Mouse (Mus musculus) midbrain, embryonic 16.5 days (tissue): ENCODE results near the gene Cidec. TPM values are rescaled to one million over a fixed set of nuclear protein-coding genes. Genes with fewer than 3 reads are reported as not detected.

Source experiments
- ATAC-seq: fragments of 200-750 bp; cut with Nextera tagmentation; 2 replicates; pipeline ENCODE4 v1.8.0; 2017; ENCODE audit warnings: moderate TSS enrichment
- H3K27ac ChIP-seq: fragments of 300-500 bp; sonication (generic); 2 replicates; pipeline ENCODE4 v1.5.1; 2014; ENCODE audit warnings: mild to moderate bottlenecking, low read length, mixed read lengths
- H3K27me3 ChIP-seq: fragments of 300-500 bp; sonication (generic); 2 replicates; pipeline ENCODE4 v1.6.1; 2014; ENCODE audit warnings: low read depth, low read length, mixed read lengths; ENCODE audit not compliant: control insufficient read depth, insufficient read depth
- H3K36me3 ChIP-seq: fragments of 300-500 bp; sonication (generic); 2 replicates; pipeline ENCODE4 v1.6.1; 2014; ENCODE audit warnings: mild to moderate bottlenecking, low read length, moderate library complexity, mixed read lengths; ENCODE audit not compliant: control insufficient read depth, insufficient read depth
- H3K4me1 ChIP-seq: fragments of 300-500 bp; sonication (generic); 2 replicates; pipeline ENCODE4 v1.6.1; 2014; ENCODE audit warnings: mild to moderate bottlenecking, low read length, mixed read lengths; ENCODE audit not compliant: control insufficient read depth, insufficient read depth
- H3K4me2 ChIP-seq: fragments of 300-500 bp; sonication (generic); 2 replicates; pipeline ENCODE4 v1.6.1; 2014; ENCODE audit warnings: mild to moderate bottlenecking, low read length, mixed read lengths
- H3K4me3 ChIP-seq: fragments of 300-500 bp; sonication (generic); 2 replicates; pipeline ENCODE4 v1.5.1; 2014; ENCODE audit warnings: low read depth, mild to moderate bottlenecking, low read length, moderate library complexity, mixed read lengths
- H3K9ac ChIP-seq: fragments of 300-500 bp; sonication (generic); 2 replicates; pipeline ENCODE4 v1.6.1; 2014; ENCODE audit warnings: low read depth, low read length, mixed read lengths
- H3K9me3 ChIP-seq: fragments of 300-500 bp; sonication (generic); replicated peaks from 2 replicates; pipeline ENCODE4 v1.6.1; 2014; ENCODE audit warnings: mild to moderate bottlenecking, low read length, mixed read lengths; ENCODE audit not compliant: control insufficient read depth, poor library complexity, severe bottlenecking
- WGBS: fragments of 180-500 bp; shearing (Covaris S2); extraction: QIAGEN DNeasy Blood & Tissue Kit; methylation state at CpG from one replicate; pipeline ENCODE4 v1.1.7; 2014; 5-methylcytosine and 5-hydroxymethylcytosine counted together
- polyA plus RNA-seq: library from polyadenylated mRNA; unstranded; fragments of >200 nt; fragmentation: Nextera tagmentation; extraction: Ambion mirVana; gene quantifications from 2 replicates; pipeline ENCODE4 v1.2.1, GENCODE M21; 2015

Cidec gene
- polyA plus RNA-seq = not detected in 2 replicates

DNA sequence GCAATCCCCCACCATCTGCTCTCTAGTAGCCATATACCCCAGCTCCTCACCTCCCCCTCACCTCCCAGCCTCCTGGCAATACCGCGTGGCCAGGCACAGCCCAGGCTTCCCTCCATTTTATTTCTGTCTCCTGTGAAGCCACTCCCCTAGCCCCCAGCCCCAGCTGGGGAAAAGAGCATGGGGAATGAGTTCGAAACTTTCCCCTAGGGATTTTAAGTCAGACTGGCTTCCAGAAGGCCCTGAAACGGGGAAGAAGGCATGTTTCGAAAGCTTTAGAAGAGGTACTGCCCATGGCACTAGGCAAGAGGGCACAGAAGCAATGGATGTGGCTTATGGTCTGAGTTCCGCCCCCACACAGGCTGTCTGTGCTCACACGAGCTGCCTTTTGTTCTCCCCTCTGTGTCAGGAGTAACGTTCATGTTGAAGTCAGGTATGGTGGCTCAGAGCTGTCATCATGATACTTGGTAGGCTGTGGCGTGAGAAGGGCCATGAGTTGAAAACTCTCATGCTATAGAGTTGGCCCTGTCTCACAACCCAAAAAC, at the start of gene Cidec:
Gene Cidec (minus strand): TSS at position 97 of the 542 bp plus-strand sequence.
- no peak within 1 kb of the TSS for H3K4me3 ChIP-seq
- H3K36me3 ChIP-seq = no peaks in the 10 kb centered on the region
- no peak within 1 kb of the TSS for H3K9ac ChIP-seq
- no peaks in the 10 kb centered on the region for H3K4me1 ChIP-seq
- no peaks in the 10 kb centered on the region for H3K27me3 ChIP-seq
- no peak within 1 kb of the TSS for H3K27ac ChIP-seq
- WGBS = 79% methylated on average over 9 of the region's 9 CpGs
- ATAC-seq = no peak
- H3K9me3 ChIP-seq = no peaks in the 10 kb centered on the region
- H3K4me2 ChIP-seq = no peak within 1 kb of the TSS

DNA sequence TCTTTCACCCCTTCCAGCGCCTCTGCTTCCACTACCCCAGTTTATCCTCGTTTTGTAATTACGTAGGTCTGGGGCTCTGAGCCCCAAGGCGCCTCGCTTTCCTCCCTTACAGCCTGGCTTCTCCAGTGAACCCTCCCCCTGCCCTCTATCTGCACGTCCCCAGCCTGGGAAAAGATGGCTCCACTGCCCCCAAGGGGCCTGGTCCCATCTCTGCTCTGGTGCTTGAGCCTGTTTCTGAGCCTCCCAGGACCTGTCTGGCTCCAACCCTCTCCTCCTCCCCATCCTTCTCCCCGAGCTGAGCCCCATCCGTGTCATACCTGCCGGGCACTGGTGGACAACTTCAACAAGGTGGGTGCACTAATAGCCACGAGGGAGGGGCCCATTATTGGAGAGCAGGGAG, 48.2 kb upstream of the Cidec start:
- Histone ChIP-seq H3K9me3 (no peaks in the 10 kb centered on the region), H3K4me2 (peak overlapping the region; percentile 91), H3K9ac (peak overlapping the region; percentile 88), H3K27ac (peak overlapping the region; percentile 92), H3K36me3 (peaks cover 6% of the 10 kb centered on the region), H3K27me3 (no peaks in the 10 kb centered on the region; the same call in 1 of the 2 replicates), H3K4me1 (peaks cover 22% of the 10 kb centered on the region), H3K4me3 (peak overlapping the region; percentile 68)
- WGBS = 6% methylated on average over 10 of the region's 10 CpGs
- ATAC-seq = peak; percentile 60

DNA sequence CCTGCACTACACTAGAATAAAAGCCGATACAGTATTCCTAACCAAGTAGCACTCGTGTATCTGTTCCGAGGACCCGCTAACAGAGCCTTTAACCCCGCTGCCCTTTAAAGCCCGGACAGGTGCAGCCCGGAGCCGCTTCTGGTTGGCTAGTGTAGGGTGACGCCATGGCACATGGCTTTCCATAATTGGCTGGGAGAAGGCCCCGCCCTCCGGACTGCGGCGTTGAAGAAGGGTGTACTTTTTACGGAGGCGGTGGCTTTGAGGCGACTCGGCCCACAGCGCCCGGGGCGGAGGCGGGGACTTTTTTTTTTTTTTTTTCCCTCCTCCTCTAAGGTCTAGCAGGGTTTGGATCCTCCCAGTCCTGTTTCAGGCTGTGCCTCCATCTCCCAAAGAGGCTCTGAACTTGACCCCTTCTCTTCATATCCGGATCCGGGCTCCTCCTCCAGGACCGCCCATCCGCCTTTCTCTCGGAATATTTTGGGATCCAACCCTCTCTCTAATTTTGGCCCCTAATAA, 47.6 kb upstream of the Cidec start, which contains the start of gene Creld1:
Gene Creld1 (plus strand): TSS at position 198 of the 516 bp plus-strand sequence.
- under 1% methylated on average over 26 of the region's 26 CpGs for WGBS
- Histone ChIP-seq H3K27ac (peak within 1 kb of the TSS; percentile 92), H3K4me1 (peaks cover 22% of the 10 kb centered on the region), H3K36me3 (peaks cover 2% of the 10 kb centered on the region; the same call in 1 of the 2 replicates), H3K27me3 (no peaks in the 10 kb centered on the region; the same call in 1 of the 2 replicates), H3K4me2 (peak within 1 kb of the TSS; percentile 91), H3K4me3 (peak within 1 kb of the TSS; percentile 68), H3K9me3 (no peaks in the 10 kb centered on the region), H3K9ac (peak within 1 kb of the TSS; percentile 88)
- peak; percentile 98 for ATAC-seq

DNA sequence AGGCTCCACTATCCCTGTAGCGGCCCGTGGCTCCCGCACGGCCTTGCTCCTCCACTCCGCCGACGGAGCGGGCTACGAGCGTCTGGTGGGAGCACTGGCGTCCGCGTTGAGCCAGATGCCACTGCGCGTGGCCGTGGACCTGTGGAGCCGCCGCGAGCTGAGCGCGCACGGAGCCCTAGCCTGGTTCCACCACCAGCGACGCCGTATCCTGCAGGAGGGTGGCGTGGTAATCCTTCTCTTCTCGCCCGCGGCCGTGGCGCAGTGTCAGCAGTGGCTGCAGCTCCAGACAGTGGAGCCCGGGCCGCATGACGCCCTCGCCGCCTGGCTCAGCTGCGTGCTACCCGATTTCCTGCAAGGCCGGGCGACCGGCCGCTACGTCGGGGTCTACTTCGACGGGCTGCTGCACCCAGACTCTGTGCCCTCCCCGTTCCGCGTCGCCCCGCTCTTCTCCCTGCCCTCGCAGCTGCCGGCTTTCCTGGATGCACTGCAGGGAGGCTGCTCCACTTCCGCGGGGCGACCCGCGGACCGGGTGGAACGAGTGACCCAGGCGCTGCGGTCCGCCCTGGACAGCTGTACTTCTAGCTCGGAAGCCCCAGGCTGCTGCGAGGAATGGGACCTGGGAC, 47.0 kb upstream of the Cidec start:
- 0 out of 2 replicates have a peak, but pooled peaks cover 1% of the 10 kb centered on the region for H3K36me3 ChIP-seq
- peaks cover 22% of the 10 kb centered on the region for H3K4me1 ChIP-seq
- H3K9me3 ChIP-seq = no peaks in the 10 kb centered on the region
- H3K27me3 ChIP-seq = no peaks in the 10 kb centered on the region; the same call in 1 of the 2 replicates
- peak overlapping the region; percentile 91 for H3K4me2 ChIP-seq
- H3K27ac ChIP-seq = peak overlapping the region; percentile 92
- under 1% methylated on average over 65 of the region's 65 CpGs for WGBS
- peak overlapping the region; percentile 68 for H3K4me3 ChIP-seq
- H3K9ac ChIP-seq = peak overlapping the region; percentile 80
- ATAC-seq = peak; percentile 72

DNA sequence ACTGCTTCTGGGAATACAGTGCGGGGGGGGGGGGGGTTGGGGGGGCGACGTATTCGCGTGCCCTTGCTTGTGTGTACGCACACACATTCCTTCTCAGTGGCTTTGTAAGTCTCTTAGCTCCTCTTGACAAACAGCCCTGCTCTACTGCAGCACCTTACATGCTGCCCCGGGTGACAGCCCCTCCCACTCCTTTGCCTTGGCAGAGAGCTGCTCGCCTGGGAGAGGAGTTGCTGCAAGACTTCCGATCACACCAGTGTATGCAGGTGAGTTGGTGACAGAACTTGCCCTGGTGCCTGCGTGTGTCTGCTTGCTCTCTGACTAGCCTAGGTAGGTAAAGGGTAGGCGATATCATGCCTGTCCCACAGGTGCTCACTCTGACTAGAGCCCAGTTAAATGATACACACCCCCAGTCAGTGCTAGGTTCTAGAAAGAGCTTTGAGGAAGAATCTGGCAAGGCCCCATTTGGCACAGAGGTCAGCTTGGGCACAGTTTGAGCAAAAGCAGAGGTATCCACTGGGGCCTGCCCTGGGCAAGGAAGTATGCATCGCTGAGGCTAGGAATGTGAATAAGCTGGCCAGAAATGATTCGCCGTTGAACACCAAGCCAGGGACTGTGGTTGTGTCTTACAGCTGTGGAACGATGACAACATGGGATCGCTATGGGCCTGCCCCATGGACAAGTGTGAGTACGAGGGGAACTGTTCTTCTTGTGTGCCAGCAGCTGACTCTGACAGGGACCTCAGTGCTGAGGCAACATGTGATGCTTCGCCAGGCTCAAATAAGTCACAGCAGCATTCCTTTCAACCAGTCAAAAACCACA, 45.2 kb upstream of the Cidec start:
- Histone ChIP-seq H3K9me3 (no peaks in the 10 kb centered on the region), H3K4me3 (no peak overlapping the region), H3K4me2 (no peak overlapping the region), H3K27me3 (no peaks in the 10 kb centered on the region; the same call in 1 of the 2 replicates), H3K36me3 (no peaks in the 10 kb centered on the region), H3K9ac (no peak overlapping the region), H3K4me1 (peaks cover 22% of the 10 kb centered on the region), H3K27ac (no peak overlapping the region)
- WGBS = 68% methylated on average over 18 of the region's 18 CpGs
- no peak for ATAC-seq

DNA sequence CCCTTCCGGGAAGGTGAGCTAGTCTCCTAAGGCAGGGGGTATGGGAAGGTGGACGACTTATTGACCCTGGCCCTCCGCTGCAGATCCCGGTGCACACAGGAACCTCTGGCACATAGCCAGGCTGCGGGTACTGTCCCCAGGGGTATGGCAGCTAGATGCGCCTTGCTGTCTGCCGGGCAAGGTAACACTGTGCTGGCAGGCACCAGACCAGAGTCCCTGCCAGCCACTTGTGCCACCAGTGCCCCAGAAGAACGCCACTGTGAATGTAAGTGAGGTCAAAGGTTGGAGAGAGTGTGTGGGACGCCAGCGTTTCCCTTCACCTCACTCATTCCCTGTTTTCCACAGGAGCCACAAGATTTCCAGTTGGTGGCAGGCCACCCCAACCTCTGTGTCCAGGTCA, 43.3 kb upstream of the Cidec start:
- 84% methylated on average over 10 of the region's 10 CpGs for WGBS
- no peak for ATAC-seq

DNA sequence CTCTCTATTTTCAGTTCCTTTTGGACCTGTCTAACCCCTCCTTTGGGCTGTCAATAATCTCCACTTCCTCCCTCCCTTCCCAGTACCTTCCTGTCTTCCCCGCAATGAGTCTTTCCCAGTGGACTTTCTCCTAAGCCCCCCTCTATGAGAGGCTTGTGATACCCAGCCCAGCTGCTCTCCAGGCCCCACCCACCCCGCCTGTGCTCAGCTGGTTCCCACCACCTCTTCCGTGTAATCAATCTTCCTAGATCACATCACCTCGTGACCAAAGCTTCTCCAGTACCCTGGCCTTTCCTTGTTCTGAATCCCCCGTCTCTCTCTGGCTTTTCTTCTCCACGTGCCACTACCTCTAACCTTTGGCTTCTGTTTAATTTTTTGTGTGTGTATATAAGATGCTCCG, 41.8 kb upstream of the Cidec start:
- no peaks in the 10 kb centered on the region for H3K36me3 ChIP-seq
- no peaks in the 10 kb centered on the region; the same call in 1 of the 2 replicates for H3K27me3 ChIP-seq
- H3K9me3 ChIP-seq = no peaks in the 10 kb centered on the region
- 61% methylated on average over 7 of the region's 7 CpGs for WGBS
- H3K4me2 ChIP-seq = no peak overlapping the region
- no peak for ATAC-seq
- H3K4me1 ChIP-seq = peaks cover 6% of the 10 kb centered on the region; the same call in 1 of the 2 replicates
- H3K4me3 ChIP-seq = no peak overlapping the region
- H3K27ac ChIP-seq = no peak overlapping the region
- no peak overlapping the region for H3K9ac ChIP-seq

More for the DNA sequence above, 43.3 kb upstream of the Cidec start:
- Histone ChIP-seq H3K4me2 (no peak overlapping the region), H3K4me3 (no peak overlapping the region), H3K27ac (no peak overlapping the region), H3K9ac (no peak overlapping the region), H3K27me3 (no peaks in the 10 kb centered on the region; the same call in 1 of the 2 replicates), H3K36me3 (no peaks in the 10 kb centered on the region), H3K9me3 (no peaks in the 10 kb centered on the region), H3K4me1 (peaks cover 8% of the 10 kb centered on the region; the same call in 1 of the 2 replicates)

DNA sequence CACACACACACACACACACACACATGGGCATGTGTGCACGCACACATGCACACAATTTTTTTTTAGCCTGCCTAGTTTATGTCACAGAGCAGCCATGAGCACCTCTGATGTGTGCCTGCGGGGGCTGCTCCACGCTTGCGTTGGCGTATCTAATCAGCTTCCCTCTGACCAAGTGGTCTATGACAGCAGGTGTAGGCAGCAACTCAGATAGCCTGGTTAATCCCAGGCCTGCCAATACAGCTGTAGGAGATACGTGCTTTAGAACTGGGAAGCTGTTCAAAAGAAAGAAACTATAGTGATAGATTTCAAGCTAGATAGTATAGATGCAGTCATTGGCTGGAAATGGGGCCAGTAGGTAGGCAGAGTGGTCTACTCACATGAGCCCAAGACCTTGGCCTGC, 38.2 kb upstream of the Cidec start:
- ATAC-seq = no peak
- WGBS = 80% methylated on average over 6 of the region's 6 CpGs
- no peak overlapping the region for H3K9ac ChIP-seq
- H3K4me2 ChIP-seq = no peak overlapping the region
- H3K27me3 ChIP-seq = peaks cover 16% of the 10 kb centered on the region
- H3K27ac ChIP-seq = no peak overlapping the region
- H3K9me3 ChIP-seq = no peaks in the 10 kb centered on the region
- H3K4me1 ChIP-seq = peaks cover 7% of the 10 kb centered on the region; the same call in 1 of the 2 replicates
- H3K4me3 ChIP-seq = no peak overlapping the region
- H3K36me3 ChIP-seq = no peaks in the 10 kb centered on the region
